Mouse (Mus musculus) erythroblast, embryonic 14.5 days (primary cell): ENCODE data around the gene Prss54. TPM values are rescaled to one million over a fixed set of nuclear protein-coding genes. Genes with fewer than 3 reads are reported as not detected.

Experiments
- H3K27me3 ChIP-seq: 2 replicates; pipeline ENCODE4 v1.6.1; 2012; ENCODE audit warnings: inconsistent platforms; ENCODE audit not compliant: control insufficient read depth
- H3K36me3 ChIP-seq: 2 replicates; pipeline ENCODE4 v1.6.1; 2012; ENCODE audit warnings: mild to moderate bottlenecking, inconsistent platforms; ENCODE audit not compliant: control insufficient read depth
- H3K4me1 ChIP-seq: 2 replicates; pipeline ENCODE4 v1.6.1; 2012; ENCODE audit warnings: inconsistent platforms; ENCODE audit not compliant: control insufficient read depth
- H3K4me3 ChIP-seq: replicated peaks from 2 replicates; pipeline ENCODE3; 2012; ENCODE audit warnings: moderate library complexity, mild to moderate bottlenecking, inconsistent platforms
- H3K9me3 ChIP-seq: 2 replicates; pipeline ENCODE4 v1.6.1; 2012; ENCODE audit warnings: low read length, inconsistent platforms, mixed read lengths; ENCODE audit not compliant: control insufficient read depth
- GATA1 ChIP-seq: IDR thresholded peaks from 2 replicates; pipeline ENCODE4 v1.6.1; 2012; ENCODE audit warnings: low read length, inconsistent platforms, mixed read lengths
- TAL1 ChIP-seq: IDR thresholded peaks from 3 replicates; pipeline ENCODE4 v1.6.1; 2012; ENCODE audit warnings: low read length, inconsistent platforms, mixed read lengths
- polyA plus RNA-seq: library from polyadenylated mRNA; stranded (reverse); fragments of >175 nt; gene quantifications from 2 replicates; pipeline ENCODE4 v1.2.3, GENCODE M21; 2012

Prss54 gene
- polyA plus RNA-seq, 1 experiment, result not detected

DNA sequence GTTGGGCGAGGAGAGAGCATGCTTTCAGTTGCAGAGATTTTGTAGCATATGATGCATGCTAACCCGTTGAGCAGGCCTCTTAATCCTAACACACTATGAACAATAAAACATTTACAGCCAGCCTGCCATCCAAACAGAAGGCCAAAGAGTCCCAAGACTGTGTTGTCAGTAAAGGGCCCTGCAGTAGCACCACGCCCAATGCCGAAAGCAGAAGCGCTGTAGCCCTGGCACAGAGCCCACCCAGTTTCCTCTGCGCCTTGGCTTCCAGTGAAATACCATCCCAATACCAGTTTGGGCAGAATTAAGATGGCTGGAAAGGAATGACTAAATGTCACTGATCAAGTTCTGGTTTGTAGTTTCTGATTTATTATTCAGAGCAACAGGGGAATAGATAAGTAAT, 33.9 kb downstream of the Prss54 start:
- no peaks in the 10 kb centered on the region for H3K9me3 ChIP-seq
- no peaks in the 10 kb centered on the region for H3K27me3 ChIP-seq
- H3K4me3 ChIP-seq, result no peak overlapping the region
- no peak for TF ChIP-seq GATA1
- no peak for TF ChIP-seq TAL1
- no peaks in the 10 kb centered on the region for H3K4me1 ChIP-seq
- H3K36me3 ChIP-seq, result no peaks in the 10 kb centered on the region

DNA sequence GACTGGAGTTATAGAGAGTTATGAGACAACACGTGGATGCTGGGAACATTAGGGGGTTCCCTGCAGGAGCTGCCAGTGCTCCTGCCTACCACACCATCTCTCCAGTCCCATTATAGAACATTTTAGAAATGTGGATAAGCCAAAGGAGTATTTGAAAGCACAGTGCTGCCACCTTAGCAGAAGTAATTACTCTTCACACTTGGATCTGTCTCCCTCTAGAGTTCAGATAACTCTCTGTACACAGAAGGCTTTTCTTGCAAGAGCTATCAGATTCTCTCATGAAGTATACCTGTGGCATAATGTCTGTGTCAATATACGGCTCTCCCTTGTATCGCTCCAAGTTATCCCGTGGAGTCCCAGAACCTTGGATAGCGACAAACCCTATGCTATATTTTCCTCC, 36.7 kb downstream of the Prss54 start:
- TF ChIP-seq GATA1 (no peak), TAL1 (no peak)
- Histone ChIP-seq H3K9me3 (peaks cover 2% of the 10 kb centered on the region; the same call in 1 of the 2 replicates), H3K4me3 (no peak overlapping the region), H3K36me3 (no peaks in the 10 kb centered on the region), H3K27me3 (no peaks in the 10 kb centered on the region; the same call in 1 of the 2 replicates), H3K4me1 (no peaks in the 10 kb centered on the region)

DNA sequence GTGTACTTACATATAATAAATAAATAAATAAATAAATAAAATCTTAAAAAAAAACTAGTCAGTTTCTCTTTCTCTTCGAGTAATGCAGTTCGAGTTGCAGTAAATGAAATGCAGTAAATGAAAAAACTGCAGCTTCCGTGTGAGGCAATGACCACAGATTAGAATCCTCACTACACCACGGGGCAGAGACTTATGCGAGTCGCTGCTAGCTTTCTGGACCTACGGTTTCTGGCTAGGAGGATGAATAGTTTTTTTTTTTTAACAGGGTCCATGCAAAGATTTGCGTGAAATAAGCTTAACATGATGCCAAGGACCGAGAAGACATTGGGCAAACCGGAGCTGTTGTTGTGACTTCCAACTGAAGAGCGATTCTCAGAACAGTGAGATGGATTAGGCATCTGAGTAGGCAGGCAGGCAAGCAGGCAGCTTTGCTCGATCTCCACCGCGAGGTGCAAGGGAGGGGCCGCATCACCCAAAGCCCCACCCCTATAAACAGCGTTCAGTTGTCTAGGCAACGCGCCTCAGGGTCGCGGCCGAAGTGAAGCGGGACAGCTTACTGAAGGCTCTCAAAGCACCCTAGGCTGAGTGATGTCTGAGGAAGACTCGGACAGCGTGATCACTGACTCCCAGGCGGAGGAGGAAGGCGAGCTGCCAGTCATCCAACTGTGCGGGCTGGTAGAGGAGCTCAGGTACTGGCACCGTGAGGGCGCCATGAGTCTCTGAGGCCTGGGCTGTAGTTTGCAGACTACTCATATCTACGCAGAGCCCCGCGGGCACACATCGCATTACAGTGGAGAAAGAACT, 42.4 kb downstream of the Prss54 start, which contains the start of gene Ccdc113:
Gene Ccdc113 (plus strand): TSS at position 502 of the 804 bp plus-strand sequence.
- Histone ChIP-seq H3K4me1 (peaks cover 5% of the 10 kb centered on the region), H3K9me3 (peaks cover 2% of the 10 kb centered on the region; the same call in 1 of the 2 replicates), H3K4me3 (peak within 1 kb of the TSS; percentile 29), H3K36me3 (no peaks in the 10 kb centered on the region), H3K27me3 (peaks cover 7% of the 10 kb centered on the region)
- no peak for TF ChIP-seq GATA1

DNA sequence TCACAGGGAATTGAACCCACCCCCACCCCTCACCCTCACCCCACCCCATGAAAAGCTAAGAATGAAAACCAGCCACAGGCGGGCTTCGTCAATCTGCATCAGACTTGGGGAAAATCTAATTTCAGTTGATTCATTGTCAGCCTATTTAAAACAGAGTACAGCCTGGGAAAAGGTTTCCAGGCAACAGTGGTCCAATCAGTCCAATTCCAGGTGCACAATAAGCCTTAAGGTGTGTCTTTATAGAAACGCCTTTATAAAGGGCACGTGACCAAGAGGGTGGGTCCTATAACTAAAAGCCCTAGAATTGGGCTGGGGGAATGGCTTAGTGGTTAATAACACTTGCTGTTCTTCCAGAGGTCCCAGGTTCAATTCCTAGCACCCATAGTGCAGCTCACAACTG, 43.9 kb downstream of the Prss54 start:
- Histone ChIP-seq H3K4me3 (no peak overlapping the region), H3K4me1 (peaks cover 5% of the 10 kb centered on the region), H3K36me3 (no peaks in the 10 kb centered on the region), H3K27me3 (peaks cover 7% of the 10 kb centered on the region), H3K9me3 (peaks cover 2% of the 10 kb centered on the region; the same call in 1 of the 2 replicates)
- TF ChIP-seq GATA1 (no peak), TAL1 (no peak)

DNA sequence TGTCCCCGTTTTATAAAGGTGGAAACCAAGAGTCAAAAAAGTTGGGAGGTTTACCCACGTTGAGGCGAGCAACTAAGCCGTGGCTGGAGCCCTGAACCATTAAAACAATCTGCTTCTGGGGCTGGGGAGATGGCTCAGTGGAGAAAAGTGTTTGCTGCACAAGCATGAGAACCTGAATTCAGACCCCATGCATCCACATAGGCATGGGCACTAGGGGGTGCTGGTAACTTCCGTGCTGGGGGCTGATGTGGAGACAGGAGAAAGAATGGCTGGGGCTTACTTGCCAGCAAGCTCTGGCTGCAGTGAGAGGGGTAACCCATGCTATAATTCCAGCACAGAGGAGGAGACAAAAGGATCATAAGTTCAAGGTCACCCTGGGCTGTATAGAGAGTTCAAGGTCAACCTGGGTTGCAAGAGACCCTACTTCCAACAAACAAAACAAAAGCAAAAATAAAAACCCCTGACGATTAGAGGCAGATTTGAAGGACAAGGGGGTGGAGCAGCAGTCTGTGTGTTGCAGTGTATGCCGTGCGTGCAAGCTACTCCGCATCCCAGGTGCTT, 47.3 kb downstream of the Prss54 start:
- H3K27me3 ChIP-seq, result peaks cover under 1% of the 10 kb centered on the region
- H3K4me3 ChIP-seq, result no peak overlapping the region
- no peak for TF ChIP-seq TAL1
- no peak for TF ChIP-seq GATA1
- H3K9me3 ChIP-seq, result no peaks in the 10 kb centered on the region
- no peaks in the 10 kb centered on the region for H3K36me3 ChIP-seq
- H3K4me1 ChIP-seq, result peaks cover 2% of the 10 kb centered on the region

DNA sequence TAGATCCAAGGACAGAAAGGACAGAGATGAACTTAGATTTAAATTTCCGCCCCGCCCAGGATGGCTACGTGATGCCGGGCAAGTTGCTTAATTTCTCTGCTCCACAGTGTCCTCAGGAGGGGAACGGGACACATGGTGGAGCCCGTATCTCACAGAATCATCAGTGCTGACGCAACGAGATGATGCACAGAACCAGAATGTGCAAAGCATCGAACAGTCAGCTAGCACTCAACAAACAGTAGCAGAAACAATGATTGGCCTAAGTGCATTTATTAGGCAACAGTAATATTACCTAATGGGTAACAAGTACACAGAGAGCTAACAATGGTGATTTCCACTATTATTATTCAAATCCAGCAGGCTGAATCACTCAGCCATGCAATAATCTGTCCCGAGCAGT, 47.9 kb downstream of the Prss54 start:
- Histone ChIP-seq H3K36me3 (no peaks in the 10 kb centered on the region), H3K4me1 (no peaks in the 10 kb centered on the region), H3K27me3 (no peaks in the 10 kb centered on the region), H3K4me3 (no peak overlapping the region), H3K9me3 (no peaks in the 10 kb centered on the region)
- TF ChIP-seq GATA1 (no peak), TAL1 (no peak)

DNA sequence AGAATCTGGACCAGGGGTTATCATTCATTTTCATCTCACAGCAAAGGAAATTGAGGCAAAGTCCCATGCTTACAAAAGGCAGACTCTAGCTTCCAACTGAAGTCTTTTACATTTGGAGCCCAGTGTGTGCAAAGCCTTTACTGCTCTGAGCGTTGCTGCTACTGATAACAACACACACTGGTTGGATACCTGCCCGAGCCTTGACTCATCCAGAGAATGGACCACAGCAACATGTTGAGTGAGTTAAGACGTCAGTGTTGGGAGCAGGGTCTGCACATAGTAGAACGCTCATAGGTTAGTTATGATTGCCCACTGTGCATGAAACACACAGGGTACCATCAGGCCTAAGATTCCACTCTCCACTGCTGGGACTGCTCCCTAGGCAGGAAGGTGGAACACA, 52.1 kb downstream of the Prss54 start:
- Histone ChIP-seq H3K4me3 (no peak overlapping the region), H3K36me3 (no peaks in the 10 kb centered on the region), H3K4me1 (no peaks in the 10 kb centered on the region), H3K27me3 (no peaks in the 10 kb centered on the region), H3K9me3 (no peaks in the 10 kb centered on the region)
- TF ChIP-seq TAL1, result no peak
- no peak for TF ChIP-seq GATA1

DNA sequence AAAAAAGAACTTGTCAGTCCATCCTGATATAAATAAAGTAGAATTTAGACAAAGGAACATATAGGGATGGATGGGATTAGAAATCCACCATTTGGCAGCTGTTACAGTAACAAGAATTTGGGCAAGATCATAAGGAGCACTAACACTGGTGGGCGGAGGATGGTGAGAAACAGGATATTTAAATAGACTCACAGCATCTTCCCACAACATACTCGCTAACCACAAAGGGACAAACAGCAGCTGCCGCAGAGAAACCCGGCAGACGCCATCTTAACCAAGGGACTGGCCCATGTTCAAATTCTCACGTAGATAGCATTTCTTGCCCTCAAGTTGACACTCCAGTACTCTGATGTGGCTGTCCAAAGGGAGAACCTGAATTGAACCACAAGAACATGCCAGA, 59.2 kb downstream of the Prss54 start:
- Histone ChIP-seq H3K27me3 (no peaks in the 10 kb centered on the region), H3K9me3 (no peaks in the 10 kb centered on the region), H3K4me1 (no peaks in the 10 kb centered on the region), H3K36me3 (no peaks in the 10 kb centered on the region), H3K4me3 (no peak overlapping the region)
- TF ChIP-seq TAL1, result no peak
- TF ChIP-seq GATA1, result no peak

DNA sequence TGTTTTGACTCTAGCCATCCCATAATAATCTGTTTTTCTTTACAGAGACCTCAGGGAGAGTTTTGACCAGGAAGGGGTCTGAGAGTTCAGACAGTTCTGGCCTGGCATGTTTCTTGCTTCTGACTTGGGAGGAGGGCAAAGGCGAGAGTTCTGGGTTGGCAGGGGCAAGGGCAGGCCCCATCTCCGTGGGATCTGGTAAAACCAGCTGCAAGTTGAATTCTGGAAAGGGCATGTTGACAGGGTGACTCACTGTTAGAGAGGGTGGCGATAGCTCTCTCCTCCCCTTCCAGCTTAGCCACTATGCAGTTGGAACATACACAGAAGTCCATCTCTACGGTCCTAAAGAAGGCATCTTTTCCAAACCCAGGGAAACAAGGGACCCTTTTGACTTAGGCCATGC, 62.9 kb downstream of the Prss54 start:
- Histone ChIP-seq H3K4me1 (no peaks in the 10 kb centered on the region), H3K4me3 (no peak overlapping the region), H3K9me3 (no peaks in the 10 kb centered on the region), H3K27me3 (no peaks in the 10 kb centered on the region), H3K36me3 (no peaks in the 10 kb centered on the region)
- TF ChIP-seq GATA1, result no peak
- TF ChIP-seq TAL1, result no peak

DNA sequence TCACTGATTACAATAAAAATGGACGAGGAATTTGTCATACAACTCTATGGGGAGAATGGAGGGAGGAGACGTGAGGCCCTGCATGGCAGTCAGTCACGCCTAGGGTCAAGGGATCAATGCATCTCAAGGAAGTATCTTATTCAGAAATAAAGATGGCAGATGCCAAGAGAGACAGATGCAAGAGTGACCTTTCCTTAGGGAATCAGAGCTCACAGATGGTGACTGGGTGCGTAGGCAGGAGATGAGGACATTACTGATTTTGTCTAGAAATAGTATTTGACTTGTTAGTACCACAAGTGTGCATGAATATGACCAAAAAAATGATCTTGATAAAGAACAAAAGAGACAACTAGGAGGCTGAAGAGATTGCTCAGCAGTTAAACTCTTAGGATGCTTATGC, 63.9 kb downstream of the Prss54 start:
- TF ChIP-seq GATA1 (no peak), TAL1 (no peak)
- Histone ChIP-seq H3K27me3 (no peaks in the 10 kb centered on the region), H3K4me3 (no peak overlapping the region), H3K36me3 (no peaks in the 10 kb centered on the region), H3K4me1 (no peaks in the 10 kb centered on the region), H3K9me3 (no peaks in the 10 kb centered on the region)

Other genes starting within 250 kb of the Prss54 start
- 0.08 and 0.09 TPM in 2 replicates for gene Zfp319, start 244.4 kb downstream of the Prss54 start, polyA plus RNA-seq
- 0.40 and 0.78 TPM in 2 replicates for gene Usb1, start 244.1 kb downstream of the Prss54 start, polyA plus RNA-seq
- gene Mmp15, start 224.1 kb downstream of the Prss54 start, polyA plus RNA-seq, result 0.01 and 0.02 TPM in 2 replicates
- gene Cfap20, start 141.5 kb downstream of the Prss54 start, polyA plus RNA-seq, result 1.1 and 1.5 TPM in 2 replicates
- gene Csnk2a2, start 86.3 kb downstream of the Prss54 start, polyA plus RNA-seq, result 0.80 and 0.85 TPM in 2 replicates
- not detected in 2 replicates for gene Ccdc113, start 42.3 kb downstream of the Prss54 start, polyA plus RNA-seq
- gene Gins3, start 57.1 kb upstream of the Prss54 start, polyA plus RNA-seq, result 0.51 and 0.52 TPM in 2 replicates
- gene Ndrg4, start 100.6 kb upstream of the Prss54 start, polyA plus RNA-seq, result 0.03 and 0.11 TPM in 2 replicates
- gene Setd6, start 139.5 kb upstream of the Prss54 start, polyA plus RNA-seq, result 0.68 and 1.1 TPM in 2 replicates
- 0.74 and 1.2 TPM in 2 replicates for gene Cnot1, start 231.1 kb upstream of the Prss54 start, polyA plus RNA-seq
- gene Sap18b, start 249.0 kb upstream of the Prss54 start, polyA plus RNA-seq, result 11.8 and 12.3 TPM in 2 replicates